Mouse (Mus musculus) embryo, embryonic 10 days (tissue): ENCODE measurements around the gene Ube2h.

Experiments used
- DNase-seq: peaks from one replicate; pipeline ENCODE4 v3.0.0-alpha.2; 2015; ENCODE audit warnings: low spot score

Ube2h gene

GRCm38 (mm10) chr6:30299683-30300082 lies 4.7 kb downstream of the Ube2h start:
- no peak for DNase-seq

- no peak for DNase-seq
Measured at GRCm38 (mm10) chr6:30299116-30299515, 5.2 kb downstream of the Ube2h start.

GRCm38 (mm10) chr6:30292579-30292978 lies 11.8 kb downstream of the Ube2h start:
- no peak for DNase-seq

- DNase-seq = no peak
Measured at GRCm38 (mm10) chr6:30287958-30288357, 16.4 kb downstream of the Ube2h start.

GRCm38 (mm10) chr6:30286642-30287041 lies 17.7 kb downstream of the Ube2h start:
- DNase-seq = no peak

- DNase-seq = no peak
Measured at GRCm38 (mm10) chr6:30284177-30284576, 20.2 kb downstream of the Ube2h start.

- no peak for DNase-seq
Measured at GRCm38 (mm10) chr6:30282361-30282760, 22.0 kb downstream of the Ube2h start.

- no peak for DNase-seq
Measured at GRCm38 (mm10) chr6:30278374-30278773, 26.0 kb downstream of the Ube2h start.

GRCm38 (mm10) chr6:30276882-30277281 lies 27.5 kb downstream of the Ube2h start:
- no peak for DNase-seq

GRCm38 (mm10) chr6:30276375-30276774 lies 28.0 kb downstream of the Ube2h start:
- no peak for DNase-seq

- DNase-seq = no peak
Measured at GRCm38 (mm10) chr6:30275159-30275847, 29.0 kb downstream of the Ube2h start.

GRCm38 (mm10) chr6:30272911-30273310 lies 31.4 kb downstream of the Ube2h start:
- no peak for DNase-seq

- no peak for DNase-seq
Measured at GRCm38 (mm10) chr6:30272338-30272905, 31.9 kb downstream of the Ube2h start.

- no peak for DNase-seq
Measured at GRCm38 (mm10) chr6:30269846-30270245, 34.5 kb downstream of the Ube2h start.

- no peak for DNase-seq
Measured at GRCm38 (mm10) chr6:30267486-30267885, 36.9 kb downstream of the Ube2h start.

GRCm38 (mm10) chr6:30265402-30265801 lies 38.9 kb downstream of the Ube2h start:
- no peak for DNase-seq

GRCm38 (mm10) chr6:30263053-30263452 lies 41.3 kb downstream of the Ube2h start:
- no peak for DNase-seq

- DNase-seq = no peak
Measured at GRCm38 (mm10) chr6:30259271-30259670, 45.1 kb downstream of the Ube2h start.

GRCm38 (mm10) chr6:30257962-30258361 lies 46.4 kb downstream of the Ube2h start:
- no peak for DNase-seq

- no peak for DNase-seq
Measured at GRCm38 (mm10) chr6:30255846-30256245, 48.5 kb downstream of the Ube2h start.

GRCm38 (mm10) chr6:30252271-30253010 lies 51.9 kb downstream of the Ube2h start:
- DNase-seq = no peak

GRCm38 (mm10) chr6:30248708-30249107 lies 55.6 kb downstream of the Ube2h start:
- no peak for DNase-seq

GRCm38 (mm10) chr6:30245940-30246339 lies 58.4 kb downstream of the Ube2h start:
- DNase-seq = no peak
